Mouse (Mus musculus) c-Kit-positive CD71-positive TER-119-positive erythroid progenitor cells, embryonic 14.5 days (primary cell): ENCODE results near the gene Trak2.
"Not testable (repeated sequence)": the region's sequence is repeated elsewhere in the genome, so short reads cannot be mapped to it uniquely, and the experiment has no call there.

ENCODE experiments used
- DNase-seq: peaks from one replicate; pipeline ENCODE4 v3.0.0-alpha.2; 2013; ENCODE audit warnings: low spot score

Gene Trak2

GRCm38 (mm10) chr1:58889826-58890546 is 83.2 kb downstream of the Trak2 start:
- DNase-seq: no peak

- DNase-seq: no peak
These were observed 87.6 kb downstream of the Trak2 start for GRCm38 (mm10) chr1:58885646-58886045.

GRCm38 (mm10) chr1:58883279-58883678 is 90.0 kb downstream of the Trak2 start:
- DNase-seq: not testable (repeated sequence)

- DNase-seq: not testable (repeated sequence)
These were observed 93.9 kb downstream of the Trak2 start for GRCm38 (mm10) chr1:58879291-58879690.

GRCm38 (mm10) chr1:58876500-58876899 is 96.7 kb downstream of the Trak2 start:
- DNase-seq: not testable (repeated sequence)

- DNase-seq: not testable (repeated sequence)
These were observed 112.6 kb downstream of the Trak2 start for GRCm38 (mm10) chr1:58860586-58860985.

GRCm38 (mm10) chr1:58859738-58860365 is 113.4 kb downstream of the Trak2 start:
- DNase-seq: not testable (repeated sequence)

- not testable (repeated sequence) for DNase-seq
These were observed 114.1 kb downstream of the Trak2 start for GRCm38 (mm10) chr1:58859131-58859530.

GRCm38 (mm10) chr1:58856811-58857210 is 116.4 kb downstream of the Trak2 start:
- DNase-seq: not testable (repeated sequence)
